Mouse (Mus musculus) intestine, postnatal 0 days (tissue): ENCODE data around the gene Islr. TPM values are rescaled to one million over a fixed set of nuclear protein-coding genes. Genes with fewer than 3 reads are reported as not detected.
A peak's percentile ranks its signal among the peaks of the same experiment; 100 is the strongest.

Experiments used
- ATAC-seq: fragments of 200-750 bp; cut with Nextera tagmentation; 2 replicates; pipeline ENCODE4 v1.8.0; 2017; ENCODE audit warnings: mild to moderate bottlenecking, moderate TSS enrichment, moderate library complexity
- H3K27ac ChIP-seq: fragments of 300-500 bp; sonication (generic); 2 replicates; pipeline ENCODE4 v1.5.1; 2014; ENCODE audit warnings: mild to moderate bottlenecking, low read depth, low read length, moderate library complexity
- H3K27me3 ChIP-seq: fragments of 300-500 bp; sonication (generic); replicated peaks from 2 replicates; pipeline ENCODE4 v1.6.1; 2014; ENCODE audit warnings: low read length, mixed read lengths; ENCODE audit not compliant: control insufficient read depth, insufficient read depth
- H3K36me3 ChIP-seq: fragments of 300-500 bp; sonication (generic); 2 replicates; pipeline ENCODE4 v1.6.1; 2014; ENCODE audit warnings: mild to moderate bottlenecking, moderate library complexity; ENCODE audit not compliant: control insufficient read depth, insufficient read depth
- H3K4me1 ChIP-seq: fragments of 300-500 bp; sonication (generic); replicated peaks from 2 replicates; pipeline ENCODE4 v1.6.1; 2014; ENCODE audit warnings: antibody characterized with exemption, low read length, mixed read lengths; ENCODE audit not compliant: control insufficient read depth, insufficient read depth
- H3K4me2 ChIP-seq: fragments of 300-500 bp; sonication (generic); replicated peaks from 2 replicates; pipeline ENCODE4 v1.6.1; 2014; ENCODE audit warnings: low read depth, mild to moderate bottlenecking, moderate library complexity
- H3K4me3 ChIP-seq: fragments of 300-500 bp; sonication (generic); 2 replicates; pipeline ENCODE4 v1.5.1; 2014; ENCODE audit warnings: low read depth, low read length
- H3K9ac ChIP-seq: fragments of 300-500 bp; sonication (generic); 2 replicates; pipeline ENCODE4 v1.6.1; 2014; ENCODE audit warnings: mild to moderate bottlenecking, low read depth, low read length
- H3K9me3 ChIP-seq: fragments of 300-500 bp; sonication (generic); 2 replicates; pipeline ENCODE4 v1.6.1; 2016; ENCODE audit warnings: mixed run types; ENCODE audit not compliant: control insufficient read depth
- CTCF ChIP-seq: sonication (generic); IDR thresholded peaks from 2 replicates; pipeline ENCODE4 v1.5.1; 2016; ENCODE audit warnings: low read depth, mild to moderate bottlenecking, control low read depth, antibody characterized with exemption, moderate library complexity
- WGBS: fragments of 180-500 bp; shearing (Covaris S2); extraction: QIAGEN DNeasy Blood & Tissue Kit; methylation state at CpG from one replicate; pipeline ENCODE4 v1.1.7; 2014; 5-methylcytosine and 5-hydroxymethylcytosine counted together
- polyA plus RNA-seq: library from polyadenylated mRNA; unstranded; fragments of >200 nt; fragmentation: Nextera tagmentation; extraction: Ambion mirVana; gene quantifications from 2 replicates; pipeline ENCODE4 v1.2.1, GENCODE M21; 2015

Islr gene
- polyA plus RNA-seq, 1 experiment from 2014 or later, result 29.6 TPM

DNA sequence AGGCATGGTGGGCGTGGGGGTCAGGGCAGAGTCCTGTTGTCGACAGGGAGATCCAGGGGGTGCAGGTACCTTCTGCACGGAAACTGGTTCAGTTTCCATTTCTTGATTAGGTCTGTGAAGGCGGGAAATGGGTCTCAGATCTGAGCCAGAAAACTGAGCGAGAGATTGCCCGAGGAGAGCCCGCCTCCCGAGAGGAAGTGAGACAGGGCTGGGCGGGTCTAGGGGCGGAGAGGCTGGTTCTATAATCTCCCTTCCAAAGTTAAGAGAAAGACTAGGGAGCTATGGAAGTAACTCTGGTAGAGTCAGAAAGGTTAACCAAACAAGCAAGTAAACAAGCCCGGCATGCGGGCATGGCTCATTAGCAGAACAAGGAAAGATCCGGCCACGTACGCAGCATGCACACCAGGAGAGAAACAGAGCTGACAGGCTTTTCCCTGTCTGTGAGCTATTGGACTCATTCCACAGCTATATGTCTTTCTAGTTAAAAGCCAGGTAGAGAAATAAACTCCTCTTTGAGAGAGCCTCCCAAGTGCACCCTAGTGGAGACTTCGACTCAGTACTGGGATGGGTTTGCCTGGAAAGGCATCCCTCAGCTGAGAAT, 45.6 kb upstream of the Islr start, which contains the start of gene Pml:
Gene Pml (minus strand): TSS at position 195 of the 601 bp plus-strand sequence.
- Histone ChIP-seq H3K27ac (peak within 1 kb of the TSS; percentile 87), H3K9me3 (no peaks in the 10 kb centered on the region), H3K4me2 (peak within 1 kb of the TSS; percentile 84), H3K4me1 (0 out of 2 replicates have a peak, but pooled peaks cover 3% of the 10 kb centered on the region), H3K4me3 (peak within 1 kb of the TSS; percentile 57), H3K9ac (peak within 1 kb of the TSS; percentile 59), H3K36me3 (no peaks in the 10 kb centered on the region), H3K27me3 (no peaks in the 10 kb centered on the region)
- ATAC-seq, result peak; percentile 67
- WGBS, result under 1% methylated on average over 16 of the region's 16 CpGs
- peak; percentile 64 for TF ChIP-seq CTCF

DNA sequence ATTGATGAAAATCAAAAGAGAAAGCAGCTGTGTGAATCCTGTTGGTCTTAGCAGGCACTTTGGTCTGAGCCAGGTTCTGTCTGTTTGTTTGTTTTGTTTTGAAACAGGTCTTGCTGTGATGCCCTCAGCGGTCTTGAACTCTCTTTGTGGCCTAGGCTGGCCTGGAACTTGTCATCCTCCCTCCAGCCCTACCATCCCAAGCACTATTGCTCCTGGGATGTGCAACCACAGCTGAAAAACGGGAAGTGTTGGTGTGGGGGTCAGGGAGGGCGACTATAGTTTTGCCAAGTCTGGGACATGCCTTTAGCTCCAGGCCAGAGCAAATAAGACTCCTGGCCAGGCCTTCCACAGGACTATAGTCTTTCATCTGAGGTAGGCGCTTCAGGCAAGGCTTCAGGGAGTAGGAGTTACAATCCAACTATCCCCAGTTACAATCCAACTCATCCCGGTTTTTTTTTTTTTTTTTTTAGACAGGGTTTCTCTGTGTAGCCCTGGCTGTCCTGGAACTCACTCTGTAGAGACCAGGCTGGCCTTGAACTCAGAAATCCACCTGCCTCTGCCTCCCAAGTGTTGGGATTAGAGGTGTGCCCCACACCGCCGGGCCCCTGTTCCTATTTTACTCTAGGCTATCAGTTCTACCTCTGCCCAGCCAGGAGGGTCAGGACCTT, 44.8 kb upstream of the Islr start:
- Histone ChIP-seq H3K36me3 (no peaks in the 10 kb centered on the region), H3K27ac (peak overlapping the region; percentile 87), H3K4me1 (0 out of 2 replicates have a peak, but pooled peaks cover 3% of the 10 kb centered on the region), H3K4me2 (peak overlapping the region; percentile 84), H3K9me3 (no peaks in the 10 kb centered on the region), H3K9ac (peak overlapping the region; percentile 59), H3K4me3 (peak overlapping the region; percentile 57), H3K27me3 (no peaks in the 10 kb centered on the region)
- 26% methylated on average over 7 of the region's 7 CpGs for WGBS
- TF ChIP-seq CTCF, result no peak
- no peak for ATAC-seq

DNA sequence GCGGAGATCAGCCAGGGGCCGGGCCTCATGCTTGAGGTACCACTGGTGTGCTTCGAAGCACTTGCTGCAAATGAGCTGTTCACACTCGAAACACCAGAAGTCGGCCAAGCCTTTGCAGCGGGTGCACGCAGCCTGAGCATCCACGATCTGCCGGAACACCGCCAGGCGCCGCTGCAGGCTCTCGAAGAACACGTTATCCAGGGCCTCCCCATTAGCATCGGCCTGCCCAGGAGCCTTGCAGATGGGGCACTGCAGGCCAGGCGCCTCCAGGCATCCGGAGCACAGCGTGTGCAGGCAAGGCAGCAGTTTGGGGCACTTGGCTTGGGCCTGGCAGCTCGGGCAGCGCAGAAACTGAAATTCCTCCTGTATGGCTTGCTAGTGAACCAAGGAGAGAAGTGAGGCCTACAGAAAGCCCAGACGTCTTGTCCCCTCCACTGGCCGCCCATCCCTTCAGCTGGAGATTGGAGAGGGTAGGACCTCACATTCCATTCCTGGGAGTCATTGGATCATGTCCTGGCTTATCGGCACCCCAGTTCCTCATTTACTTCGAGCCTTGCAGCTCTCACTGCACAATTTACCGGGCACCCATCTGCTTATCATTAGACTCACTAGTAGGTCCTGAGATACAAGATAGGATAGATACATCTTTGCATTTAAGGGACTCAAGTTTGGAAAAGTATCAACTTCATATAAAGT, 43.1 kb upstream of the Islr start:
- no peaks in the 10 kb centered on the region for H3K36me3 ChIP-seq

DNA sequence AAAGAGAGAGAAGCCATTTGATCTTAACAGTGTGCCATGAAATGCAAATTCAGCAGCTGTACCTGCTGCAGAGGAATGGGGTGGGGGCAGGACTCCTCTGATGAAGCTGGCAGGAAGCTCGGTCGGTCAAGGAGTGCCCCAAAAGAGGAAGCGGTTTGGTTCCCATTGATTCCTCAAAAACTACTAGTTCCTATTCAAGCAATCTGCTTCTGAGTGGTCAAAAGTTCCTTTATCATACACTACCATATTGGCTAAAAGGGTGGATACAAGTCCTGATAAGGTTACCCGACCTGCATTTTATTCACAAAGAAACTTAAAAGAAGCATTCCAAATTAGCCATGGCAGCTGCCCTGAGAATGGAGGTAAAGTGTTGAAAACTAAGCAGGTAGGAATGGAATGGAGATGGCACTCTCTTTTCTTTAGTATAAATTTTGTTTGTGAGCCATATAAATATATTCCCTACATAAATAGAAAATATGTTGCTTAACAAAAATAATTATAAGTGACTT, 42.0 kb upstream of the Islr start:
- WGBS, result 78% methylated on average over 4 of the region's 4 CpGs
- H3K36me3 ChIP-seq, result no peaks in the 10 kb centered on the region
- H3K9me3 ChIP-seq, result no peaks in the 10 kb centered on the region
- no peak overlapping the region for H3K4me3 ChIP-seq
- no peak overlapping the region for H3K27ac ChIP-seq
- ATAC-seq, result no peak
- H3K4me2 ChIP-seq, result no peak overlapping the region
- no peaks in the 10 kb centered on the region for H3K27me3 ChIP-seq
- no peak overlapping the region for H3K9ac ChIP-seq
- no peaks in the 10 kb centered on the region; the same call in 1 of the 2 replicates for H3K4me1 ChIP-seq
- TF ChIP-seq CTCF, result no peak

More for the DNA sequence above, 43.1 kb upstream of the Islr start:
- Histone ChIP-seq H3K4me1 (no peaks in the 10 kb centered on the region; the same call in 1 of the 2 replicates), H3K27me3 (no peaks in the 10 kb centered on the region), H3K9me3 (no peaks in the 10 kb centered on the region), H3K9ac (no peak overlapping the region), H3K4me2 (peak overlapping the region; percentile 84), H3K27ac (no peak overlapping the region), H3K4me3 (peak overlapping the region; percentile 21; the same call in 1 of the 2 replicates)
- 13% methylated on average over 25 of the region's 25 CpGs for WGBS
- peak; percentile 55; the same call in 1 of the 2 replicates for ATAC-seq
- TF ChIP-seq CTCF, result peak; percentile 92

DNA sequence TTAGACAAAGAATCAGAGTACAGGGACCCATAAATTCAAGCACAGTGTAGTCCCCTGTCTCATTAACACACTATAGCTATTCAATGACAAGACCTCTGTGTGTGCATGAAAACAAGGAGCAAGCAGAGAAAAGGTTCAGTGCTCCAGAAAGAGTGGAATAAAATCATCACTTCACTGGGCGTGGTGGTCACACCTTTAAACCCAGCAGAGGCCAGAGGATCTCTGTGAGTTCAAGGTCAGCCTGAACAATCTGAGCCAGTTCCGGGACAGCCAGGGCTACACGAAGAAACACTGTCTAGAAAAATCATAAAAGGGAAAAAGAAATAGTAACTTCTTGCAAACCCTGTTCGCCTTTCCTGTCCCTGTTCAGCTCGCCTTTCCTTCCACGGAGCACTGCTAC, 39.6 kb upstream of the Islr start:
- Histone ChIP-seq H3K4me3 (no peak overlapping the region), H3K4me2 (no peak overlapping the region), H3K27me3 (no peaks in the 10 kb centered on the region), H3K4me1 (no peaks in the 10 kb centered on the region; the same call in 1 of the 2 replicates), H3K27ac (peak overlapping the region; percentile 35; the same call in 1 of the 2 replicates), H3K9ac (no peak overlapping the region), H3K9me3 (no peaks in the 10 kb centered on the region), H3K36me3 (peaks cover 6% of the 10 kb centered on the region; the same call in 1 of the 2 replicates)
- no peak for TF ChIP-seq CTCF
- ATAC-seq, result no peak
- 53% methylated on average over 6 of the region's 6 CpGs for WGBS

DNA sequence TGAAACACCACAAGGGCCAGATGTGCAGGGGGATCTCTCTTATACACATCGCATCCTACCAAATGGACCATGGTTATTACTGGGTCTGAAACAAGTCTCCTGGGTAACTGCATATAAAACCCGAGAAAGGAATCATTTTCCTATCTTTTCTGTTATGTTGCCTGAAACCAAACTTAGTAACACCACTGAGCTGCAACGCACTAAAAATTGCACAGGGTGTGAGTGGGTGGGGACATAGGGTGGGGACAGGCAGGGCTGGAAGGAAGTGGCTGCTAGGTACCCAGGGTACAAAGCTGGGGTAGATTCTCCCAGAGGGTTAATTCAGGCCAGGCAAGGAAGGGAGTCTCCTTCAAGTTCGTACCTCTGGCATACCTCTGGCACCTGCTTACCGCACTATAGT, 38.6 kb upstream of the Islr start:
- H3K27ac ChIP-seq, result no peak overlapping the region
- peaks cover 6% of the 10 kb centered on the region; the same call in 1 of the 2 replicates for H3K36me3 ChIP-seq
- TF ChIP-seq CTCF, result no peak
- no peaks in the 10 kb centered on the region for H3K27me3 ChIP-seq
- H3K9ac ChIP-seq, result no peak overlapping the region
- no peaks in the 10 kb centered on the region for H3K9me3 ChIP-seq
- WGBS, result 65% methylated on average over 5 of the region's 5 CpGs
- peak overlapping the region; percentile 6; the same call in 1 of the 2 replicates for H3K4me2 ChIP-seq
- H3K4me3 ChIP-seq, result no peak overlapping the region
- no peaks in the 10 kb centered on the region; the same call in 1 of the 2 replicates for H3K4me1 ChIP-seq
- no peak for ATAC-seq
